Mouse (Mus musculus) heart, postnatal 0 days (tissue): ENCODE results near the gene Ube2n.

Source experiments
- CTCF ChIP-seq: IDR thresholded peaks from 2 replicates; pipeline ENCODE4 v1.5.1; 2016; ENCODE audit warnings: antibody characterized with exemption, control low read depth, low read depth
- EP300 ChIP-seq: IDR thresholded peaks from 2 replicates; pipeline ENCODE4 v1.6.1; 2016; ENCODE audit warnings: antibody characterized with exemption, low read depth

- TF ChIP-seq CTCF (no peak), EP300 (no peak)
Observed at GRCm38 (mm10) chr10:95503443-95504235, 11.3 kb upstream of the Ube2n start.
